Mouse (Mus musculus) cerebellum, adult 2 months (tissue): ENCODE data around the gene Idh3a.

Experiments used
- CTCF ChIP-seq: fragments of 200-500 bp; IDR thresholded peaks from 2 replicates; pipeline ENCODE4 v1.5.1; 2011; ENCODE audit warnings: low read depth, mild to moderate bottlenecking, control low read depth, low read length, moderate library complexity, borderline replicate concordance; ENCODE audit not compliant: insufficient read depth
- POLR2A ChIP-seq: fragments of 200-500 bp; IDR thresholded peaks from 2 replicates; pipeline ENCODE4 v1.6.1; 2011; ENCODE audit warnings: low read length, control low read depth, borderline replicate concordance; ENCODE audit not compliant: insufficient read depth

DNA sequence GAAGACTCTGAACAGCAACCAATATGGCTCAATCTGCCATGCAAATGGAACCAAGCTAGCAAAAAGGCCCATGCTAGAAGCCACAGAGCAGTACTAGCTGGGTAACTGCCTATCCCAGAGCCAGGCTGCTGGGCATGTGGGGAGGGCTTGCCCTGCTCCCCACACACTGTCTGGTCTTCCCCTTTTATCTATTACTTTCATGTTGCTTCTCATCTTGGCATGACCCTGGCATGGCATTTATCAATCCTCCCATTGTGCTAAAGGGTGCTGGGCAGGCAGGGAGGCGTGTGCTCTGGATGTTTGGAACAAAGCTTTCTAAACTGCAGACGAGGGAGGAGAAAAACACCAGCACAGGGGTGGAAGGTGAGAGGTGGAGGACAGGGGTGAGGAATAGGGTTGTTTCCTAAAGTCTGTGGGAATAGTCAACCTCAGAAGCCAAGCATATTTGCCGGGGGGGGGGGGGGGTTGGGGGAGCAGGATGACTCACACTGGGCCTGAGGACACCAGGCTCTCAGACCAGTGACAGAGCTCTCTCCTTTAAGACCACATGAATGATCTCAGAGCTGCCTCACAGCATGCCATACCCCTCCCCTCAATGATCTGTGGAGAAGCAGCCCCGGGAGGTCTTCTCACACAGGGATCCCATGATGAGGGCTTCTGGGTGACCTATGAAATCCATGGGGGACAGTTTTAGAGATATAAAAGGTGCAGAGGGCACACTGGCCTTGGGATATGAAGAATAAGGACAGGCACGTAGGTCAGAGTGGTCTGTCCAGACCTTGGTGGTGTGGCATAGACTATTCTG is 51.6 kb downstream of the Idh3a start:
- no peak for TF ChIP-seq POLR2A
- no peak for TF ChIP-seq CTCF
